Mouse (Mus musculus): Measurements from ENCODE around the gene Ccdc93.

DNA sequence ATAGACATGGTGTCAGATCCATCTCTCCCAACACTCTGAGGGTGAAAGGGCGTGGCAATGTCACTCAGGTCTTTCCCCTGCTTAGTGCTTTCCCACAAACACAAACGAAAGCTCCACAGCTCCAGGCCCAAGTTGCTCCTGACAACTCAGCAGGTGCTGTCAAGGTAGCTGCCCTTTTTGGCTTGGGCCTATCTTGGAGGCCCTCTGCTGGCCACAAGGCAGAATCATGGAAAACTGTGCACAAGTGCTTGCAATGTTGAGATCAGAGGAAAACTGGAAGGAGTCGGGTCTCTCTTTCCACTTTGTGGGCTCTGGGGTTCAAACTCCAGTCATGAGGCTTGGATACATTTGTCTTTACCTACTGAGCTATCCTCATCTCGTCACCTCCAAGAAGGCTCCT is 118.6 kb downstream of the Ccdc93 start:
- TF ChIP-seq CTCF (IDR thresholded peaks at IDR 0.05; ENCODE audit: extremely low read depth, insufficient read depth, low read length) = peak; percentile 57
- no peak for TF ChIP-seq POLR2A (IDR thresholded peaks at IDR 0.05; ENCODE audit: extremely low read depth, insufficient read depth, low read length)

Data from cortical plate, adult 2 months (tissue).